Mouse (Mus musculus): ENCODE results near the gene Syce3. TPM values are rescaled to one million over a fixed set of nuclear protein-coding genes. Genes with fewer than 3 reads are reported as not detected.
A peak's percentile ranks its signal among the peaks of the same experiment; 100 is the strongest.

The Syce3 gene
- polyA plus RNA-seq, 1 experiment from 2014 or later: not detected

DNA sequence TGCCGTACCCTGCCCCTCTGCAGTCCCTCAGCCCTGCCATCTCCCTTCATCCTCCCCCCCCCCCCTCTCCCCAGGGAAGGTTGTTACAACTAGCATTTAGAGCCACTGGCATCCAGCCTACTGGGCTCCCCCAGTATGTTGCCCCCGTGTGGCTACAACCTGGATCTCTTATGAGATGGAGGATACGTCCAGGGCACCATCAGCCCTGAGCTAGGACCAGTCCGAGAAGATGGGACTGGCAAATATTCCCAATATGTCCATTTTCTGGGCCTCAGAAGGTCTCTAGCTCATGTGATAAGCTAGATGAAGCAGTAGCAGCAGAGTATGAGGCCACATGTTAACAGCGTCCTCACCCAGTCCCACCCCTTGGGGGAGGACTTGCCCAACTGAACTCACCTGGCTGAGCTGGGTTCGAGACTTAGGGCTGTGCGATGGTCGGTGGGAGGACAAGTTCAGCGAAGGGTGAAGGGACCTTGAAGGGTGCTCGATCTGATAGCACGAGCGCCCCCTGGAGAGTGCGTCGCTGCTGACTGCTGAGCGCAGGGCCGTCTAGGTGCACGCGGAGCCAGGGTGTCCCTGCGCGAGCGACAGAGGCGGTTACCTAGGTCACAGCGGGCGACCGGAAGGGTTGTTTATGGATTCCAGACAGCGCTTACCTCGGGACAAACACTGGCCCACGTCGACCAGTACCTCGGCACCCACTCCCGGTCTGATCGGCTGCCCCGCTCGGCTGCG is 37.1 kb downstream of the Syce3 start:
- 2% methylated on average over 35 of the region's 35 CpGs for WGBS
- H3K4me2 ChIP-seq (ENCODE audit: low read length): peak overlapping the region; percentile 87

DNA sequence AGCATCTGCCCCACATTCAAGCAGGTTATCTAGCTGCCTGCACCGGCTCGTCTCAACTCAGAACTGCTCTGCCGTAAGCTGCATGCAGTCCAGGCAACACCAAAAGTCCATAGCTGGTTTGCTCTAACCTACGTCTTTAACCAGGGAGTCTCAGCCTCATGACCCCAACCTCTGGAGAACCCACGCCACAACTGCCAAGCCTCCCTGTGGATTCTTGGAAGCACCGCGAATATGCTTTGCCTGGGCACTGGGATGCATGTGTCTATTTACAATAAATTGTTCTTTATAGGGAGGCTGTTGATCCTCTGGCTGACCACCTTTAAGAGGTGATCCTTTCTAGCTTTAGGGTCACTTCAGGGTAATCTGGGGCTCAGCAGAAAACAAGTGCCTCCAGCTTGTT is 37.8 kb downstream of the Syce3 start:
- H3K36me3 ChIP-seq (ENCODE audit: control insufficient read depth, insufficient read depth, low read length): peaks cover 52% of the 10 kb centered on the region
- H3K4me3 ChIP-seq (replicated peaks; ENCODE audit: low read depth, low read length): peak overlapping the region; percentile 70; the same call in 1 of the 2 replicates
- peak overlapping the region; percentile 93; the same call in 1 of the 2 replicates for H3K27ac ChIP-seq (replicated peaks; ENCODE audit: low read depth, low read length)
- H3K9ac ChIP-seq (replicated peaks; ENCODE audit: low read length): no peak overlapping the region
- H3K4me2 ChIP-seq (ENCODE audit: low read length): peak overlapping the region; percentile 87
- DNase-seq: no peak
- no peaks in the 10 kb centered on the region for H3K9me3 ChIP-seq (ENCODE audit: control insufficient read depth, low read length)
- peaks cover 17% of the 10 kb centered on the region for H3K27me3 ChIP-seq (ENCODE audit: control insufficient read depth, insufficient read depth, low read length)
- 86% methylated on average over 7 of the region's 7 CpGs for WGBS
- no peak for ATAC-seq (ENCODE audit: low FRiP score, low TSS enrichment)
- H3K4me1 ChIP-seq (ENCODE audit: control insufficient read depth, insufficient read depth, low read length): peaks cover 11% of the 10 kb centered on the region

More for the DNA sequence above, 37.1 kb downstream of the Syce3 start:
- Histone ChIP-seq H3K27me3 (ENCODE audit: control insufficient read depth, insufficient read depth, low read length) (peaks cover 23% of the 10 kb centered on the region), H3K9me3 (ENCODE audit: control insufficient read depth, low read length) (no peaks in the 10 kb centered on the region), H3K4me3 (replicated peaks; ENCODE audit: low read depth, low read length) (peak overlapping the region; percentile 70), H3K9ac (replicated peaks; ENCODE audit: low read length) (peak overlapping the region; percentile 81), H3K27ac (replicated peaks; ENCODE audit: low read depth, low read length) (peak overlapping the region; percentile 93), H3K36me3 (ENCODE audit: control insufficient read depth, insufficient read depth, low read length) (peaks cover 46% of the 10 kb centered on the region), H3K4me1 (ENCODE audit: control insufficient read depth, insufficient read depth, low read length) (peaks cover 11% of the 10 kb centered on the region)
- ATAC-seq (ENCODE audit: low FRiP score, low TSS enrichment): peak; percentile 75
- DNase-seq: peak; percentile 85

GRCm38 (mm10) chr15:89372068-89372467 is 38.2 kb downstream of the Syce3 start:
- no peaks in the 10 kb centered on the region for H3K9me3 ChIP-seq (ENCODE audit: control insufficient read depth, low read length)
- H3K27ac ChIP-seq (replicated peaks; ENCODE audit: low read depth, low read length): no peak overlapping the region
- no peak for DNase-seq
- no peak overlapping the region for H3K4me3 ChIP-seq (replicated peaks; ENCODE audit: low read depth, low read length)
- H3K36me3 ChIP-seq (ENCODE audit: control insufficient read depth, insufficient read depth, low read length): peaks cover 57% of the 10 kb centered on the region
- H3K4me1 ChIP-seq (ENCODE audit: control insufficient read depth, insufficient read depth, low read length): peaks cover 11% of the 10 kb centered on the region
- 93% methylated on average over 13 of the region's 13 CpGs for WGBS
- H3K4me2 ChIP-seq (ENCODE audit: low read length): no peak overlapping the region
- peaks cover 12% of the 10 kb centered on the region for H3K27me3 ChIP-seq (ENCODE audit: control insufficient read depth, insufficient read depth, low read length)
- ATAC-seq (ENCODE audit: low FRiP score, low TSS enrichment): no peak
- no peak overlapping the region for H3K9ac ChIP-seq (replicated peaks; ENCODE audit: low read length)

DNA sequence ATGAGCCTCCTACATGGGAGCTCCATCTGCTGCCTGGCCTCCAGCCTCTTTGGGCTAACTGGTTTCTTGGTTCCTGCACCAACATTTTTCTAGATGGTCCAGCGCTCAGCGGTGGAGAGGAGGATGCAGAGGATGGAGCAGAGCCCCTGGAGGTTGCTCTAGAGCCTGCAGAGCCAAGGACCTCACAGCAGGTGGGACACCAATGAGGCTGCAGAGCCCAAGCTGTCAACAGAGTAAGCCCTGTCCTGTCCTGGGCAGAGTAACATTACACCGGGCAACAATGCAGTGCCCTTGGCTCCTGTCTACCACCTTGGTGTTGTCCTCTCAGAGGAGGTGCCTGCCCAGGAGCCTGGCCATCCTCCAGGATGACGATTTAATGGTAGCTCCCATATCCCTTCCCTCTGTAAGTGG is 45.2 kb downstream of the Syce3 start:
- Histone ChIP-seq H3K36me3 (ENCODE audit: control insufficient read depth, insufficient read depth, low read length) (peaks cover 98% of the 10 kb centered on the region), H3K9ac (replicated peaks; ENCODE audit: low read length) (no peak overlapping the region), H3K4me1 (ENCODE audit: control insufficient read depth, insufficient read depth, low read length) (no peaks in the 10 kb centered on the region), H3K27ac (replicated peaks; ENCODE audit: low read depth, low read length) (no peak overlapping the region), H3K4me3 (replicated peaks; ENCODE audit: low read depth, low read length) (no peak overlapping the region), H3K9me3 (ENCODE audit: control insufficient read depth, low read length) (no peaks in the 10 kb centered on the region), H3K27me3 (ENCODE audit: control insufficient read depth, insufficient read depth, low read length) (no peaks in the 10 kb centered on the region), H3K4me2 (ENCODE audit: low read length) (no peak overlapping the region)
- DNase-seq: no peak
- WGBS: 95% methylated on average over 4 of the region's 4 CpGs
- no peak for ATAC-seq (ENCODE audit: low FRiP score, low TSS enrichment)

DNA sequence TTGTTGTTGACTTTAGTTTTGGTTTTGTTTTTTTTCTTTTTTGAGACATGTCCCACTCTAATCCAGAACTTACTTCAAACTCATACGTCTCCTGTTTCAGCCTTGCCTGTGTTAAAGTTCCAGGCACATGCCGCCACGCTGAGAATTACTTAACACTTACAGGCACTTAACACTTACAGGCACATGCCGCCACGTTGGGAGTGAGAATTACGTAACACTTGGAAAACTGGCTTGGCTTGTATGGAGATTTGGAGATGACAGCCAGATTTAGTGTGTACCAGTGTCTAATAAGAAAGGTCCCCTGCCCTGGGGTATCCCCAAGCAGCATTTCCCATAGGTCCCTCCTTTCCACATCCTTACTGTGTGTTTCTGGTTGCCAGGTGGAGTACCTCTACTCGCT is 47.3 kb downstream of the Syce3 start:
- Histone ChIP-seq H3K9me3 (ENCODE audit: control insufficient read depth, low read length) (no peaks in the 10 kb centered on the region), H3K4me1 (ENCODE audit: control insufficient read depth, insufficient read depth, low read length) (no peaks in the 10 kb centered on the region), H3K9ac (replicated peaks; ENCODE audit: low read length) (no peak overlapping the region), H3K27ac (replicated peaks; ENCODE audit: low read depth, low read length) (no peak overlapping the region), H3K27me3 (ENCODE audit: control insufficient read depth, insufficient read depth, low read length) (no peaks in the 10 kb centered on the region), H3K36me3 (ENCODE audit: control insufficient read depth, insufficient read depth, low read length) (peaks cover 81% of the 10 kb centered on the region), H3K4me3 (replicated peaks; ENCODE audit: low read depth, low read length) (no peak overlapping the region), H3K4me2 (ENCODE audit: low read length) (no peak overlapping the region)
- WGBS: 95% methylated on average over 7 of the region's 7 CpGs
- no peak for DNase-seq
- ATAC-seq (ENCODE audit: low FRiP score, low TSS enrichment): no peak

DNA sequence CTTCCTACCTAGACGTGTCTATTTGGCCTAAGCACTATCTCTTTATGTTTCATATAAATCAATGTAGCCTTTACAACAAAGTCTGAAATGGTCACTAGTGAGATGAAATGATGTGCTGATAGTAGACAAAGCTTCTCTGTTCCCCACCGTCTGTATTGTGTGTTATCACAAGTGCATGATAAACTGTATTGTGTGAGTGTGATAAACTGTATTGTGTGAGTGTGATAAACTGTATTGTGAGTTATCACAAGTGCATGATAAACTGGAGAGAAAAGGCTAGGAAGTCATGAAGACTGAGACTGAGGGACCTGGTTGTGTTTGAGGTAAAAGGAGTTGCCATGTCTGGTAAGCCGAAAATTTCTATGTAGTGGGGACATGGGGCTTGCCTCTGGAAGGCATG is 51.5 kb downstream of the Syce3 start:
- WGBS: 92% methylated on average over 3 of the region's 3 CpGs
- Histone ChIP-seq H3K4me1 (ENCODE audit: control insufficient read depth, insufficient read depth, low read length) (peaks cover 18% of the 10 kb centered on the region), H3K27me3 (ENCODE audit: control insufficient read depth, insufficient read depth, low read length) (no peaks in the 10 kb centered on the region), H3K4me2 (ENCODE audit: low read length) (no peak overlapping the region), H3K9me3 (ENCODE audit: control insufficient read depth, low read length) (no peaks in the 10 kb centered on the region), H3K4me3 (replicated peaks; ENCODE audit: low read depth, low read length) (no peak overlapping the region), H3K36me3 (ENCODE audit: control insufficient read depth, insufficient read depth, low read length) (peaks cover 38% of the 10 kb centered on the region), H3K27ac (replicated peaks; ENCODE audit: low read depth, low read length) (no peak overlapping the region), H3K9ac (replicated peaks; ENCODE audit: low read length) (no peak overlapping the region)
- DNase-seq: no peak
- no peak for ATAC-seq (ENCODE audit: low FRiP score, low TSS enrichment)

DNA sequence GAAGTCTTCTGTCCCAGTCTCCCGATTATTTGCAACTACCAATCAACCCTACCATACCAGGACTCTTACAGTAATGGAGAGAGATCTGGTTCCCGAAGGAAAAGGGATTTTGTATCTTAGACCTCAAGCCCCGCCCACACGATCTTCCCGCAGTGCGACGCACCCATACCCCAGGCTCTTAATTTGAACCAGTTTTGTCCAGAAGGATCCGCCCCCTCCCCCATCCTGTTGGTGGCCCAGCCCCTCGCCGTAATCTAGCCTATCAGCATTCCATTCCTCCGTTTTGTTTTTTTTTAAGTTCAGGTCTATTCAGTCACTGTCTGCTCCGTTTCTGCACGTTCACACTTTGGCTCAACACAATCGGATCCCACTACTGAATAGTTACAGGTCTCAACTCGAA is 53.9 kb downstream of the Syce3 start:
- ATAC-seq (ENCODE audit: low FRiP score, low TSS enrichment): peak; percentile 31; the same call in 1 of the 2 replicates
- Histone ChIP-seq H3K9me3 (ENCODE audit: control insufficient read depth, low read length) (no peaks in the 10 kb centered on the region), H3K27ac (replicated peaks; ENCODE audit: low read depth, low read length) (peak overlapping the region; percentile 80; the same call in 1 of the 2 replicates), H3K27me3 (ENCODE audit: control insufficient read depth, insufficient read depth, low read length) (no peaks in the 10 kb centered on the region), H3K4me1 (ENCODE audit: control insufficient read depth, insufficient read depth, low read length) (peaks cover 18% of the 10 kb centered on the region), H3K9ac (replicated peaks; ENCODE audit: low read length) (peak overlapping the region; percentile 71; the same call in 1 of the 2 replicates), H3K36me3 (ENCODE audit: control insufficient read depth, insufficient read depth, low read length) (peaks cover 37% of the 10 kb centered on the region), H3K4me2 (ENCODE audit: low read length) (peak overlapping the region; percentile 84), H3K4me3 (replicated peaks; ENCODE audit: low read depth, low read length) (peak overlapping the region; percentile 78)
- peak; percentile 81 for DNase-seq
- WGBS: 1% methylated on average over 15 of the region's 15 CpGs

GRCm38 (mm10) chr15:89355241-89356187 is 54.8 kb downstream of the Syce3 start, which contains the start of the genes Lmf2 and Ncaph2:
Gene Lmf2 (minus strand): TSS chr15:89355659.
Gene Ncaph2 (plus strand): TSS chr15:89355719.
- peaks cover 18% of the 10 kb centered on the region for H3K4me1 ChIP-seq (ENCODE audit: control insufficient read depth, insufficient read depth, low read length)
- peak within 1 kb of the TSS; percentile 80 for H3K27ac ChIP-seq (replicated peaks; ENCODE audit: low read depth, low read length)
- H3K4me3 ChIP-seq (replicated peaks; ENCODE audit: low read depth, low read length): peak within 1 kb of the TSS; percentile 78
- H3K36me3 ChIP-seq (ENCODE audit: control insufficient read depth, insufficient read depth, low read length): peaks cover 37% of the 10 kb centered on the region
- WGBS: under 1% methylated on average over 64 of the region's 64 CpGs
- peak; percentile 99 for DNase-seq
- peak within 1 kb of the TSS; percentile 84 for H3K4me2 ChIP-seq (ENCODE audit: low read length)
- peak; percentile 94 for ATAC-seq (ENCODE audit: low FRiP score, low TSS enrichment)
- no peaks in the 10 kb centered on the region for H3K27me3 ChIP-seq (ENCODE audit: control insufficient read depth, insufficient read depth, low read length)
- peak within 1 kb of the TSS; percentile 71 for H3K9ac ChIP-seq (replicated peaks; ENCODE audit: low read length)
- H3K9me3 ChIP-seq (ENCODE audit: control insufficient read depth, low read length): no peaks in the 10 kb centered on the region
